Mouse (Mus musculus) neural tube, embryonic 15.5 days (tissue): ENCODE data around the gene Ip6k2. TPM values are rescaled to one million over a fixed set of nuclear protein-coding genes. Genes with fewer than 3 reads are reported as not detected.

Experiments
- ATAC-seq: fragments of 200-750 bp; cut with Nextera tagmentation; 2 replicates; pipeline ENCODE4 v1.8.0; 2017; ENCODE audit warnings: mild to moderate bottlenecking, moderate TSS enrichment, moderate library complexity; ENCODE audit not compliant: low FRiP score
- H3K27ac ChIP-seq: fragments of 300-500 bp; sonication (generic); replicated peaks from 2 replicates; pipeline ENCODE4 v1.5.1; 2015; ENCODE audit warnings: mild to moderate bottlenecking, inconsistent platforms
- H3K27me3 ChIP-seq: fragments of 300-500 bp; sonication (generic); replicated peaks from 2 replicates; pipeline ENCODE4 v1.6.1; 2015; ENCODE audit warnings: inconsistent platforms
- H3K36me3 ChIP-seq: fragments of 300-500 bp; sonication (generic); 2 replicates; pipeline ENCODE4 v1.6.1; 2015; ENCODE audit warnings: inconsistent platforms
- H3K4me1 ChIP-seq: fragments of 300-500 bp; sonication (generic); 2 replicates; pipeline ENCODE4 v1.6.1; 2015; ENCODE audit warnings: inconsistent platforms
- H3K4me2 ChIP-seq: fragments of 300-500 bp; sonication (generic); 2 replicates; pipeline ENCODE4 v1.6.1; 2015; ENCODE audit warnings: inconsistent platforms, mild to moderate bottlenecking, moderate library complexity
- H3K4me3 ChIP-seq: fragments of 300-500 bp; sonication (generic); replicated peaks from 2 replicates; pipeline ENCODE4 v1.5.1; 2015; ENCODE audit warnings: mild to moderate bottlenecking, inconsistent platforms
- H3K9ac ChIP-seq: fragments of 300-500 bp; sonication (generic); replicated peaks from 2 replicates; pipeline ENCODE4 v1.6.1; 2015; ENCODE audit warnings: mild to moderate bottlenecking, inconsistent platforms
- H3K9me3 ChIP-seq: fragments of 300-500 bp; sonication (generic); replicated peaks from 2 replicates; pipeline ENCODE4 v1.6.1; 2016; ENCODE audit warnings: inconsistent platforms
- WGBS: fragments of 180-500 bp; shearing (Covaris S2); methylation state at CpG from one replicate; pipeline ENCODE4 v1.1.7; 2015; ENCODE audit warnings: mixed read lengths; 5-methylcytosine and 5-hydroxymethylcytosine counted together
- microRNA-seq: library from miRNA; unstranded; fragments of <30 nt; microRNA quantifications from one replicate; pipeline ENCODE4, GENCODE M21; 2017
- polyA plus RNA-seq: library from polyadenylated mRNA; unstranded; fragments of >200 nt; fragmentation: Nextera tagmentation; extraction: Ambion mirVana; gene quantifications from 2 replicates; pipeline ENCODE4 v1.2.1, GENCODE M21; 2015

The Ip6k2 gene
- polyA plus RNA-seq, 1 experiment from 2014 or later, result 210 TPM

DNA sequence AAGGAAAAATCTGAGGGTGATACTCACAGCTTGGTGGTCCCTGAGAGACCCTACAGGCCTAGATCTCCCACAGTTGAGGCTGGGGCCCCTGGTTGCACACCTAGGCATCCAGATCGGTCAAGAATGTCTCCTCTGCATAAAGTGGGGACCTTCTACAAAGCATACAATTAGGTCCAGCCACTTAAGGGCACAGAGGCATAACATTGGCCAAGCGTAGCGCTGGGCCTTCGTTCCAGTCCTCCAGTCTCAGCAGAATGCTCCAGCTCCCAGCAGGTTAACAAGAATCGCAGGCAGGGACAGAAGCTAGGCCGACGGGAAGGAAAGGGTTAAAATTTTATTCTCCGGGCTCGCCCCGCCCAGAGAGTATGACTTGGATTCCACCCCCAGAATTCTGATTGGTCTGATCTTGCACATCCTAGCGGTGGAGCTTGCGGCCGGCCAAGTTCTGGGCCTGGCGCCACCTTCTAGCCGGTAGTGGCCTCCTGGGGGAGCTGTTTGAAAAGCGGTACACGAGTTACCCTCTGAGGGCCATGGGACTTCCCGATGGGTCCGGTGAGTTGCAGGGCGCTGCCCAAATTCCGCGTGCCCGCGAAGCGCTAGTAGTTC, 70.1 kb downstream of the Ip6k2 start:
- 2% methylated on average over 25 of the region's 25 CpGs for WGBS

DNA sequence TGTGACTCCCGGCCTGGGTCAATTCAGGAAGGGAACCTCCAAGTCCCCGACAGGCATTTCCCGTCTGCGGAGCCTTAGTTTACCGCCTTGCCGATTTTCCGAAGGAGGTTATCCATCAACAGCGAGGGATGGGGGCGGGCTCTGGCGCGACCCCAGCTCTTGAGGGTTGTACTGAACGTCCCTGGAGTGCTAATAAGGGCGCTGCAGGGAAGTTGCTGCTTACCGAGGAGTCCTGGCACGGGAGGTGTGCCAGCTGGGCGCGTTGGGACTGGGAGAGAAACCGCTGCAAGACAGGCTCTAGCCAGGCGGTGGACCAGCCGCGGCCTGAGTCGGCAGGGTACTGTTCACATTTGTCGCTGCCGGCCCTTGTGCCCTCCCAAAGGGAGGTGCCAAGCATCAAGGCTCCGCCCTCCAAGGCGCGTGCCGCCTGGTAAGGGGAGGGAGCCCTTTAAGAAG, 70.7 kb downstream of the Ip6k2 start:
- Histone ChIP-seq H3K9me3 (no peaks in the 10 kb centered on the region), H3K4me2 (peak overlapping the region; percentile 78), H3K27me3 (0 out of 2 replicates have a peak, but pooled peaks cover 4% of the 10 kb centered on the region), H3K27ac (peak overlapping the region; percentile 86), H3K36me3 (peaks cover 40% of the 10 kb centered on the region), H3K4me1 (peaks cover 21% of the 10 kb centered on the region), H3K4me3 (peak overlapping the region; percentile 83), H3K9ac (peak overlapping the region; percentile 68)
- 0% methylated on average over 28 of the region's 28 CpGs for WGBS
- ATAC-seq, result peak; percentile 87

More for the DNA sequence above, 70.1 kb downstream of the Ip6k2 start:
- H3K4me2 ChIP-seq, result peak overlapping the region; percentile 78
- H3K27me3 ChIP-seq, result 0 out of 2 replicates have a peak, but pooled peaks cover 4% of the 10 kb centered on the region
- H3K27ac ChIP-seq, result peak overlapping the region; percentile 86
- peak; percentile 93 for ATAC-seq
- peak overlapping the region; percentile 68 for H3K9ac ChIP-seq
- H3K36me3 ChIP-seq, result peaks cover 40% of the 10 kb centered on the region
- H3K4me1 ChIP-seq, result peaks cover 21% of the 10 kb centered on the region
- peak overlapping the region; percentile 83 for H3K4me3 ChIP-seq
- no peaks in the 10 kb centered on the region for H3K9me3 ChIP-seq

DNA sequence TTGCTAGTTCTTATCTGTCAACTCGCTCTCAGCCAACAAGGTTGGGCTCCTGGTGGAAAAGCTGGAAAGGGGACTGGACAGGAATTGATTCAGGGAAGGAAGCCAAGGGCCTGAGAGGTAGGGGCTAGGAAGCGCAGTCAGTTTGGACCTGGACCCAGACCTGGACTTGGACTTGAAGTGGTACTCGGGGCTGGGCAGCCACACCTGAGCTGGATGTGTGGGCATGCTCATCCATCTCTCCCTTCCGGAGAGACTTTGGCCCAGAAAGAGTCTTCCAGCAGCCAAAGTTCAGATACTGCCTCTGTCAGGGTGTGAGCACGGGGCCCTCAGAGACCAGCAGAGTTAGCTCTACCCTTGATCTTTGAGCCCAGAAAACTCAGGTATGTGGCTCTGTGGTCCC, 71.7 kb downstream of the Ip6k2 start:
- Histone ChIP-seq H3K9ac (0 out of 2 replicates have a peak overlapping the region, but pooled peaks have one; percentile 14), H3K4me1 (peaks cover 18% of the 10 kb centered on the region), H3K27ac (no peak overlapping the region), H3K4me2 (no peak overlapping the region; the same call in 1 of the 2 replicates), H3K27me3 (0 out of 2 replicates have a peak, but pooled peaks cover 4% of the 10 kb centered on the region), H3K4me3 (0 out of 2 replicates have a peak overlapping the region, but pooled peaks have one; percentile 83), H3K9me3 (no peaks in the 10 kb centered on the region), H3K36me3 (peaks cover 41% of the 10 kb centered on the region)
- ATAC-seq, result no peak
- WGBS, result 64% methylated on average over 5 of the region's 5 CpGs

Small RNAs within 50 kb of the gene (microRNA-seq; reads per million reads assigned to microRNA genes)
- gene Gm23156, result not detected

Other genes starting within 250 kb of the Ip6k2 start
- 105 and 130 TPM in 2 replicates for gene Impdh2, start 223.5 kb upstream of the Ip6k2 start, polyA plus RNA-seq
- 75.0 and 78.2 TPM in 2 replicates for gene Ndufaf3, start 216.4 kb upstream of the Ip6k2 start, polyA plus RNA-seq
- gene Dalrd3, start 213.9 kb upstream of the Ip6k2 start, polyA plus RNA-seq, result 279 and 285 TPM in 2 replicates
- gene Wdr6, start 205.1 kb upstream of the Ip6k2 start, polyA plus RNA-seq, result 247 and 279 TPM in 2 replicates
- gene P4htm, start 186.1 kb upstream of the Ip6k2 start, polyA plus RNA-seq, result 36.4 and 44.2 TPM in 2 replicates
- 44.4 and 47.3 TPM in 2 replicates for gene Arih2, start 134.4 kb upstream of the Ip6k2 start, polyA plus RNA-seq
- gene Slc25a20, start 121.7 kb upstream of the Ip6k2 start, polyA plus RNA-seq, result 41.4 and 49.4 TPM in 2 replicates
- 50.6 and 59.5 TPM in 2 replicates for gene Prkar2a, start 94.5 kb upstream of the Ip6k2 start, polyA plus RNA-seq
- gene Nckipsd, start 24.6 kb downstream of the Ip6k2 start, polyA plus RNA-seq, result 33.3 and 40.0 TPM in 2 replicates
- 8.2 and 10.8 TPM in 2 replicates for gene Celsr3, start 42.5 kb downstream of the Ip6k2 start, polyA plus RNA-seq
- 16.8 and 18.6 TPM in 2 replicates for gene Slc26a6, start 69.5 kb downstream of the Ip6k2 start, polyA plus RNA-seq
- gene Tmem89, start 130.8 kb downstream of the Ip6k2 start, polyA plus RNA-seq, result 0.32 TPM in 1 of 2 replicates, not detected in the other
- 511 and 515 TPM in 2 replicates for gene Uqcrc1, start 152.8 kb downstream of the Ip6k2 start, polyA plus RNA-seq
- gene Col7a1, start 169.8 kb downstream of the Ip6k2 start, polyA plus RNA-seq, result 1.8 and 2.8 TPM in 2 replicates
- gene Ucn2, start 202.2 kb downstream of the Ip6k2 start, polyA plus RNA-seq, result not detected in 2 replicates
- gene Pfkfb4, start 208.0 kb downstream of the Ip6k2 start, polyA plus RNA-seq, result 26.3 and 30.1 TPM in 2 replicates